Mouse (Mus musculus) kidney, adult 18-20 months (tissue): ENCODE data around the gene Sft2d2.
A peak's percentile ranks its signal among the peaks of the same experiment; 100 is the strongest.

Source experiments
- DNase-seq: peaks from one replicate; pipeline ENCODE4 v3.0.0; 2021

Sft2d2 gene

DNA sequence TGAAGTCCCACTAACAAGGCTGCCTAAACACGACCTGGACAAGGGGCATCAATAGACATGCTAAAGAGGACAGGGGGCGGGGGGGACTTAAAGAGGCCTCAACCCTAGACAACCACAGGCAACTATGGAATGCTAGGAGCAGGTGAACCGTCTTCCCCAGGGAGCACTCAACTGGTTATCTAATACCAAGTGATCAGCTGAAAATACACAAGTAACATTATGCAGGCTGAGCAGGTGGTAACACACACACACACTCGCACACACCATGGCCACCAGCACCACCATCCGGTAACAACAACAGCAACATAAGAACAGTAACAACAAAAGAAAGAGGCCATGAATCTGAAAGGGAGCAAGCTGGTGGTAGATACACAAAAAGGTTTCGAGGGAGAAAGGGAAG lies 4.2 kb downstream of the Sft2d2 start:
- no peak for DNase-seq

DNA sequence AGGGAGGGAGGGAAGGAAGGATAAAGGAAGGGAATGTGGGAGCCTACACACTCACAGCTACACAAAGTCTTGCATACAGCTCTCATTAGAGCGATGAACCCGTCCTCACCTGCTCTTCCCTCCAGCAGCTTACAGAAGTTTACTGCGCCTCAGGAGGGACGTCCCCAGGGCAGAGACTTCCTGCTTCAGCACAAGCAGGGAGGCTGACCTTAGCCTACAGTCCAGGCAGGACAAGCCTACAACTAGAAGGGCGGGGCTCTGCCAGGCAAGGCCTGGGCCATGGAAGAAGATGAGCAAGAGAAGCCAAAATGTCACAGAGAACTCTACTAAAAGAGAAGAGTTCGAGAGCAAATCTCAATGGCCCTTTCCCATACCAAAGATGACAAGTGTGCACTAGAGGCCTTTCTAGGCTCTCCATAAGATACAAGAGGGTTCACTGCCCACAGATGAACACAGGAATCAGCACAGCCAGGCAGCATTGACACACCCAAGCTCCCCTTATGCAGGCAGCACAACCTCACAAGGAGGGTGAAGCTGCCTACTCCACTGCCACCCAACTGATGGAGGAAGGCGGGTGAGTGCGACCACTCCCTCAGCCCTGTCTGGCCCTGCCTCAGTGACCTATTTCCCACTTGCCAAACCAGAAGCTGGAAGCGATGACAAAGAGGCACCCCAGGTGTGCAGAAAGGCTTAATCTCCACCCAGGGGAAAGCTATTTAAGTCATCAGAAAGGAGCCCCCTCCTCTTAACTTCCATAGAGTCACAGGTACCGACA lies 5.2 kb downstream of the Sft2d2 start:
- no peak for DNase-seq

DNA sequence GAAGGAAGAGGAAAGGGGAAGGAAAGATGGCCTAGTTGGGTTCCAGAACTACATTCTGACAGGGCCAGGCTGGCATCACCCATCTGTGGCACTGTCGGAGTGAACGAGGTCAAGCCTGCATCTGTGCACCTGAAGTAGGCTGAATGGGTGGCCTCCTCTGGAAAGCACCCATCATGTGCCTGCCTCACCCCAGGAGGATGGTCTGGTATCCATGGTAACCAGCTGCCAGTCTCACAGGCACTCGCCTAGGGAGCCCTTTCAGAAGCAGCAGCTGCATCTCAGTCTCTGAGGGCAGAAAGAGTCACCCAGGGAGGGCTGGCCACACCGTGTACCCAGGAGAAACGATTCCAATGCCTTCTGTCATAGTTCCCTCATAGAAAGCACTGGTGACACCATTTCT lies 6.9 kb downstream of the Sft2d2 start:
- DNase-seq: no peak

DNA sequence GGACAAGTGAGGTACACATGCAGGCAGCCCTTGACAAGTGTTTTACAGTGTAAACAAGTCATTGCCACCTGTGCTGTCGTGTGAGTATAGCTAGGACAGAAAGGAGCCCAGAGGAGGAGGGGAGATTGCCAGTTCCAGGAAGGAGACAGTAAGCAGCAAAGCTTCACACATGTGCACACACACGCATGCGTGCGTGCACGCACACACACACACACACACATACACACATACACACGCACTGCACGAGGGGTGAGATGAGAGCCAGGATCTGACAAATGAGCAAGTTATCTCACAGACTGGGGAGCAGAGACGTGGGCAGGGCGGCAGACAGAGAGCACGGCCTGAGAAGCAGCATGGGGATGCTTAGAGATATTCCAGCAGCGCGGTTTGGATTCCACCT lies 7.7 kb downstream of the Sft2d2 start:
- DNase-seq: no peak

DNA sequence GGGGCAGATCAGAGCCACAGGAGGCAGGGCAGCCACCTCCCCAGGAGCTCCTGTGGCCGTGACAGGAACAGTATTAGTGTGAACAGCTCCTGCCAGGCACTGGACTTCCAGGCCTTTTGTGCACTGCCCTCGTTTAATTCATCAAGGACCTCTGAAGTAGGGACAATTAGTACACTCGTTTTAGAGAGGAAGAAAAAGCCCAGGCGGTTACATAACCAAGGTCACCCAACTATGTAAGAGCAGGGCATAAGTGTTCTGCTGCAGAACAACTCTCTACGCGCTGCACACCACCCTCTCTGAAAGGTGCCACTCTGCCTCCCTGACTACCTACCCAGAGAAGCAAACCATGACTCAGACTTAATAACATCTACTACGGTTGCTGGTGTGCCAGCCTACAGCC lies 9.1 kb downstream of the Sft2d2 start:
- DNase-seq: no peak

DNA sequence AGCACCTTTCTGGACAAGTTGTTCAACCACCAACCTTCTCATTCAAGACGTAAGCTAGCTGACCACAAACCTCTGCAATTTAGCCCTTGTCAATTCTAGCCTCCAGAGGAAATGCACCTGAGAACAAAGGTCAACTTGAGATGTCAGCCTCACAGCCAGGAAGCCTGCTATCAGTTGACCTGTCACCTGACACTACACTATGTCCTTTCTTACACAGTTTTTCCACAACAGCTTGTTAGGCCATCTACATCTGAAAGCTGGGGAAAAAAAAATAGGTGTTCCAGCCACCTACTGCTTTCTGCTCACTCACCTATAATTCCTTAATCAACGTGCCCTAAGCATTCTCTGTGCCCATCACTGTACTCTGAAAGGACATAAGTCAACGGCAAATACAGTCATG lies 10.1 kb downstream of the Sft2d2 start:
- DNase-seq: no peak

DNA sequence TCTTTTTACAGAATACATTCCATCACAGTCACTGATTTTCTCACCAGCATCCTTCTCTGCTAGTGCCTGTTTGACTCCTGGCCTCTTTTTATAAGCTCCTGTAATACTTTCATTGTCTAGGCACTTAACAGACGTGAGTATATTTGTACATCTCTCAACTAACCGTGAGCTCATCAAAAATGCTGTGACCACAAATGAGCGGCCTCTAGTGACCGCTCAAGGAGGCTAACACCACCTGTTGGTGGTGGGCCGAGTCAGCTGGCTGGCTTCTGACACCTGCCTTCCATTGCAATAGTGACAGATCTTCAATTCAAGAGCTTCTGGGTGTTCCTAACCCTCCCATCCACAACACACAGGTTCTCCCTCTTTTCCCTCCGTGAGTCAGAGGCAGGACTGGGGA lies 10.8 kb downstream of the Sft2d2 start:
- no peak for DNase-seq

DNA sequence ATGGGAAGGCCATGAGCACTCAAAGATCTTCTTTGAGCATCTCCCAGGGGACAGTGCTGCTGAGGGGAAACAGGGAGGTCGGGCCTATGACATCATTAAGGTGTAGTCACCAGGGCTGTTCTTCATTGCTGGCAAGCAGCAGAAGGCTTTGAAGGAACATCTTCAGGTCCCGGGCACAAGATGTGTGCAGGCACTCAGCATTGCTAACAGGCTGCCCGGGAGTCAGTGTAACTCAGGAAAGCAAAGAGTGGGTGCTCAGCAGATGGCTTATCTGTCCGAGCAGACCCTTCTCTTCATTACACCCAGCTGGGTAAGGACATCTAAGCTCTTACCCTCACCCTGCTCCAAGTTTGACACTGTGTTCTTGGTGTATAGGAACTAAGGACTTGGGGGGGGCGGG lies 14.9 kb downstream of the Sft2d2 start:
- no peak for DNase-seq

DNA sequence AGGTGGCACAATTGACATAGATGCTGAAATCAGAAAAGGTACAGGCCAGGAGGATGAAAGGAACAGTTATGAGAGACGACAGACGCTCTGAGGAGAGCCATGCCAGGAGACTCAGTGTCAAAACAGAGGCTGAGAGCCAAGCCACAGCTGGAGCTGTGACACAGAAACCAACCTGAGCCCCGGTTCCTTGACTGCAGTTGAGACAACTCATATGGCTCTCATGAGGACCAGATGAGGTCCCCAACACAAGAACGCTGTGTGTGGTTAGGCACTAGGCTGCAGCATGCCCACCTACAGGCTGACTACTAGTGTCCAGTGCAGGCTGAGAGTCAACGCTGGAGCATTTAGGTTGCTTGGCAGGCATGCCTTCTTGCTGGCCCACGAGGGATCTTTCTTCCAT lies 16.2 kb downstream of the Sft2d2 start:
- no peak for DNase-seq

DNA sequence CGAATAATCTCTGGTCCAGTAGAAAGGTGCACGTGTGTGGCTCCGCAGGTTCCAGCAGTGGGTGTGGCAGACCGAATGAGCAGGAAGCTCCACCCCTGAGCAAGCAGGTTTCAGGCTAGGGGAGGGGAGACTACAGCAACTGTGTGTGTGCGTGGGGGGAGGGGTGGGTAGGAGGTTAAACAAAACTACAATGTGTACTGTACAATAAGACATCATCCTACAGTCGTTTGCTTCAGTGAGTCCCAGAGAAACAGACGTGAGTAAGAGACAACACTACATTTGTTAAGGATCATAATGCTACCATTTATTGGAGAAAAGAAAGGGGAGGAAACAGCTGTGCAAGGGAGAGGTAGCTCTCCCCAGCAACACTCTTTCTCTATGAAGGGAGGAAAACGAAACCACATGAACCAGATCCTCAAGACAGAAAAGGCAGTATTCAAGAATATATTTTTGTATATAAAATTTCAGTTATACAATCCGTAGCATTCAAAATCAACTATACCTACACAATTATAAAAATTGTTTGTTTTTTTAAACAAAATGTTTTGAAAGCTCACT lies 20.1 kb downstream of the Sft2d2 start:
- DNase-seq: no peak

DNA sequence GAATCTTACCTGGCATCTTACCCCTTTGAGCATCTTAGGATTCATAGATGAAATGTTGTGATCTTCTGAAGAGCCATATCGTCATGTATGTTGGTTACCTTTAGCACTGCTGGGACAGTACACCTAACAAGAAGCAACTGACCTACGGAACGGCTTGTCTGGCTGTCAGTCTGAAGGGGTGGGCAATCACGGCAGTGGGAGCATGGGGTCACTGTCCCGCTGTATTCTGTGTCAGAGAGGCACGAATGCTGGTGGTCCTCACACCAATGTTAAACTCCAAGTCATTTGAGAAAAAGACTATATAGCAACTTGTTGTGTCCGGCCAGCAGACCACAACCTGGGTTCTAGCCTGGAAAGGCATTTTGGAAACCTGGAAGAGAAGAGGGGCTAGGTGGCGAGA lies 23.0 kb downstream of the Sft2d2 start:
- DNase-seq: no peak

DNA sequence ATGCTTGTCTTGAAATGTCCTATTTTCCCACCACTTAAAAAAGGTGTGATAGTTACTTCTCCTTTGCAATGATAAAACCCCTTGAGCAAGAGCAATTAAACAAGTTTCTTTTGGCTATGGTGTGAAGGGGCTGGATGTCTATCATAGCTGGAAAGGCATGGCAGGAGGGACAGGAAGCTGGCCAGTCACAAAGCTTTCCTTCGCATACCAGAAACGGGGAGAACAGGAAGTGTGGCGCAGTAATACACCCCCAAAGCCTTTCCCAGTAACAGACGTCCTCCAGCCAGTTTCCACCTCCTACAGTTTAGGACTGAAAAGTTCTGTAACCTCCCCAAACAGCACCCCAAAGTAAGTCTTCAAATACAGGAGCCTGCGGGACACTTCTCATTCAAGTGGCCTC lies 24.1 kb downstream of the Sft2d2 start:
- no peak for DNase-seq

DNA sequence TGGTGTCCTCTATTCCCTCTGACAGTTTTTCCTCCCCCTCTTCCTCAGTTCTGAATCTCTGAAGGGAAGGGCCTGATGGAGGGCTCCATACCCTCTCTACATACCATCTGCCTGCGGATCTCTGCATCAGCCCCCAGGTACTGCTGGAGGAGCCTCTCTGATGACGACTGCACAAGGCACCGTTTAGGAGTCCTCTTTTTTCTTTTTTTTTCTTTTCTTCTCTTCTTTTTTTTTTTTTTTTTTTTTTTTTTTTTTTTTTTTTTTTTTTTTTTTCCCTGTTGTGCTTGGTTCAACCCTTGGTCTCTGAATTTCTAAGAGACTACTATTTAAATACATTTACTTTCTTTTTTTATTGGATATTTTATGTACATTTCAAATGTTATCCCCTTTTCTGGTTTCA lies 24.8 kb downstream of the Sft2d2 start:
- no peak for DNase-seq

DNA sequence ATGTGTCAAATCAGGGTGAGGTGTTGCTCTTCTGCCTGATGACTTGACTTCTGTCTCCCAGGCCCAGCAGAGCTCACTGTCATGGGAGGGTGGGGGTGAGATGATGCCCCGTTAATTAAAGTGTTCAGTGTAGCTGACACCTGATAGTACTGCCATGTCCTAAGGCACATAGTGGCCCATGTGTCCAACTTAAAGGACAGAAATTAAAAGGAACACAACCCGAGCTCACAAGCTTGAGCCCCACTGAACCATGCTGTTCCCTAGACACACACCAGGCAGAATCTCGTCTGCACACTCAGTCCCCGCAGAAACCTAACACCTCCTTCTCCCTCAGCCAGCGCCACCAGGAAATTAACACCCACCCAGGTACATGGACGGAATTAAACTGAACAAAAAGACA lies 29.3 kb downstream of the Sft2d2 start:
- no peak for DNase-seq

DNA sequence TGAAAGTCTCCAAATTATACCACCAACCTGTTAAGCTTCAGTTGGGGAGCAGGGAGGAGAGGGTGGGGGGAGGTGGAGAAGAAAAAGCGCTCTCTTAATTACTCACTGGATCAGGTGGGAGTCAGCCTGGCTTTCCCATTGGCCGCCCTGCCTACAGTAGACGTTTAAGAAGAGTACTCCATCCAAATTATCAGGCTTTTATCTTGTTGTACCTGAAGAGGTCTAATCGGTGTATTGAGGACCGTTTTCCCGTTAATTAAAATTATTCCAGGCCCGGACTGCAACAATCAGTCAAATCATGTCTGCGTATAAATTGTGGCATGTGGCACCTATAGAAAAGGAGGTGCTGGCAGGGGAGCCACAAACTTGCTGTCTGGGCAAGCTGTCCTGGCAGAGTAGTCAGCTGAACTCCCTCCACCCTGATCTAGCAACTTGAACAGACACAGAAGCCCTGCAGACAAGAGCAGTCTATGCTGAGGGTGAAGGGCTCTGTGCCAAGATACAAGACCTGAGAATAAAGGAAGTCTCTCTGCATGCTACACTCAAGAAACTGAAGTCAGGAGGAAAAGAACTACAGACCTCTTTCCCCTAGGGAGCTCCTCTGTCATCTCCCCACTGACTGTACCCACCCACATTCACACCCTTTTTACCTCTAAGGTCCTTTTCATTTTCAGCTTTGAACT lies 33.4 kb downstream of the Sft2d2 start, which contains the start of gene Tbx19:
Gene Tbx19 (minus strand): TSS at position 51 of the 683 bp plus-strand sequence.
- no peak for DNase-seq

DNA sequence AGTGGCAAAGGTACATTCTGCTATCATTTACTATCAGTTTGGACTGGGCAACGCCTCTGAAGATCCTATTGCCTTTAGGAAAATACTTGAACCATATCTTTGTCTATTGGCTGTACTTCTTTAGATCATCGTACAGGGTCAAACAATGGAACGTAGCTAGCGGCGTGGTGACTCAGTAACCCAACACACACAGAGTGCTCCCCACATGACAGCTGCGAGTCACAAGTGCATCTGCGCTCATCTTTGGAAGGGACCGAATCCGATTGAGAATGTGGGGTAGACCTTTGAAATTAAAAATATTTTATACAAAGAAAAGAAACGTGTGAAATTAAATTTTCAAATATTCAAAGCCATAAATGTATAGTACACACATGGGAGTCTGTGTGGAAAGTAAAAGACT lies 35.4 kb downstream of the Sft2d2 start:
- no peak for DNase-seq

DNA sequence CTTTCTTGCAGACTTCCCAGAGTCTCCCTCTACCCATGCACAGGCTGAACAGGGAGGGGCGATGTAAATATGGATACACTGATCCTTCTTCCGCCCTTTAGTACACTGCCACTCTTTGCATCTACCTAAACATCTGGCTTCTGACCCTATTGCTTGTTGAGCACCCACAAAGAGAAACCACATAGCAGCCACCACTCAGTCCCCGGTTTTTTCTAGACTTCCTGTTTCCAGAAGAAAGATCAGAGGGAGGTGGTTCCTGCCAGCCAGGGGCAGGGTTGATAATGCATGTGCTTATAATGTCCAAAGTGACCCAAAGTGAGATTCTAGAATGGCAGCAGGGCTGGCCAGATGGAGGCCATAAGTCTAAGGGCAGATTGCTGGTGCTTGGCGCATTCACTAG lies 40.1 kb downstream of the Sft2d2 start:
- no peak for DNase-seq

DNA sequence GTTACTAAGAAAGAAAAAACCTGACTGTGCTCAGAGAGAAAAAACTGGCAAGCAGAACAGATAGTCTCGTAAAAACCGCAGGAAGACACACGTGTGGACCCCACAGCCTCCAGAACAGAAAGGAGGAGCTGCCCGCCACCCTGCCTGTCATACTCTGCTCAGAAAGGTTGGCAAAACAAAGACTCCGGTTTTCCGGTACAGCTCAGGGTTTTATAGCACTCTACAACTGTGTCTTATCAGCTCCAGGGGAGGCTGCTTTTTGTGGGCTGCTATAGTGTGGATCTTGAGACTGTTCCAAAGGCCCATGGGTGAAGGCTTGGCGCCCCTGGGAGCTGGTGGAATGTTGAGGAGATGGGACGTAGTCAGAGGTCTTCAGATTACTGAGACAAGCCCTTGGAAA lies 43.0 kb downstream of the Sft2d2 start:
- DNase-seq: no peak

DNA sequence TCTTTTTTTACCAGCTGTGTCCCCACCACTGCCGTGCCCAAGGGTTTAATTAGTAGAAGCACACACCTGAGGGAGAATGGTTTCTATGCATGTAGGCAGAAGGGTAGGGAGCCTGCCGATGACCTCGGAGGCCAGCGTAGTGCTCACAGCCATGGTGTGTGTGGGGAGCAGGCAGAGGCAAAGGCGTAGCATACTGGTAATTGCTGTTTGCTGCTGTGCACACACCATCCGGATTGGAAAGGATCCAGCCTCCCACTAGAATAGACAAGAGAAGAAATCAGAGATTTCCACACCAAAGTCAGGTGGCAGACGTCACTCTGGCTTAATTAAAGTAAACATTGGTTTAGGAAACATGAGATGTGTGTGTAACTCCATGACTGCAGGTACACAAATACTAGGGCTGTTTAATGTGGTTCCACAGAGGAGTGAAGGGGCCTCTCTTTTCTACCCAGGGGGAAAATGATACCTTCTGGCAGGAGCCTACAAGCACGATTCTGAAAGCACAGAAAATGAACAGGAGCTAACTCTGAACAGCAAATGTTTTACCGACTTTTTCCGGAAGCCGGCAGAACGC lies 51.8 kb downstream of the Sft2d2 start:
- no peak for DNase-seq

DNA sequence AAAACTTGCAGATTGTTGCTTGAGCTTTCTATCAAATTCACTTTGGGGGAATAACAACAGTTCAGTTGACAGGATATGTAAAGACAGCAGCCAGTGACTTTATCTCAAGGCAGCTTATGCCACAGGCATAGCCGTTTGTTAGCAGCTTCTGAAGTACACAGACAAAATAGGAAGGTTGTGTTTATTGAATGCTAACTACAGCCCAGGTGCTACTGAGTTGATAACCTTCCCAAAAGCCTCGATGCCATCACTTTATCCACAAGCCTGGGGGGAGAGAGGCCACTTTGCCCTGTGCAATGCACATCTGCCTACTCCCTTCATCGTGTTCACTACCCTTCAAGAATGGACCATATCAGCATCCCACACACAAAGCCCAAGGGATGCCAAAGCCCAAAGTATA lies 54.0 kb downstream of the Sft2d2 start:
- no peak for DNase-seq

DNA sequence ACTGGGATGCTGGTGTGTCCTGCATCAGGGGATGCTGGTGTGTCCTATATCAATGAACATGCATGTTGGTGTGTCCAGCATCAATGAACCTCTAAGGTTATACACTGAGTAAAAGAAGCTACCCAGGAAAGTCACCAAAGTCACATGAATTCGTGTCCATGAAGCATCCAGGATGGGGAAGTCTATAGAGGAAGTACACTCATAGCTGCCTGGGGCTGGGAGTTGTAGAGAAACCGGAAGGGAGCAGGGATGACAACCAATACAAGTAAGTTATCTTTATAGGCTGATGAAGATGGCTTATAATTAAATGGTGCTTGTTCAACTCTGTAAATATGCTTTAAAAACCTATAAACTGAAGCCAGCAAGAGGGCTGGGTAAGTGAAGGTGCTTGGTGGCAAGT lies 60.4 kb downstream of the Sft2d2 start:
- no peak for DNase-seq

DNA sequence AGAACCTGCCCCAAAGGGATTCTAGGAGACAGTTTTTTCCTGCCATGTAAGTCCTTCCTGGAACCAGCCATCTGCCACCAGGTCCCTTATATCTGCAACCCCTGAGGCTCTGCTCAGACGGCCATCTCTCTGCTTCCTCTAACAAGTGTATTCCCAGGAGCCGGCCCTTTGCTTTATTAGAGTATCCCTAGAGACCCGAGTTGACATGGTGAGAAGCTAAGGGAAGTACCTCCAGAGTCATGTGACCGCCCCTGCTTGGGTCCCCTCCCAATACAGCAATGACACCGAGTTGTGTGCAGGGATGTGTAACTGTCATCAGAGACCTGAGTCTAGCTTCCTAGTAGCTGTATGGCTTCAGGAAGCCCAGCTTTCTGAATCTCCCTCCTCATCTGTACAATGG lies 61.0 kb downstream of the Sft2d2 start:
- DNase-seq: no peak

DNA sequence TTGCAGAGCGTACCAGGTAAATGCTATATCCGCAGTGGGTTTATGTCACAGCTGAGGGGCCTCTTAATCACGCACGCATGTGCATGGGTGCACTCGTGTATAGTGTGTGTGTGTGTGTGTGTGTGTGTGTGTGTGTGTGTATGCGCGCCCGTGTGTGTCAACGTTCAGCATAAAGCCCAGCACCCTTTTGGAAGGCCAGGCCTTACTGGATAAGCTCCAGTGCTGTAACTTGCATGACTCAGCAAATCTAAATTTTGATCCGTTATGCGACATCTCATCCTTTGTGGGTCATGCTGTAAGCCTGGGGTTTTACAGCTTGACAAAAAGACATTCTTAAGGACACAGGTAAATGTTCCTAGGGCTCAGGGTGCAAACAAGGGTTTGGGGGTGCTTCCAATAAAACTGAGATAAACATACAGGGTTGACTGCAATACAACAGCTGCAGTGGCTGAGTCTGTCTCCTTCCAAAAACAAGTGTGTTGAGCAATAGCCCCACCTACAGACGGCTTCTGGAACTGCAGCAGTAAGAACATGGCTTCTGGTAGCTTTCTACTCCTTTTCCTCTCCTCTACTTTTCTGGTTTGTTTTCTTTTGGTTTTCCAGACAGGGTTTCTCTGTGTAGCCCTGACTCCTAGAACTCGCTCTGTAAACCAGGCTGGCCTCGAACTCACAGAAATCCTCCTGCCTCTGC lies 61.9 kb downstream of the Sft2d2 start:
- peak; percentile 87 for DNase-seq

DNA sequence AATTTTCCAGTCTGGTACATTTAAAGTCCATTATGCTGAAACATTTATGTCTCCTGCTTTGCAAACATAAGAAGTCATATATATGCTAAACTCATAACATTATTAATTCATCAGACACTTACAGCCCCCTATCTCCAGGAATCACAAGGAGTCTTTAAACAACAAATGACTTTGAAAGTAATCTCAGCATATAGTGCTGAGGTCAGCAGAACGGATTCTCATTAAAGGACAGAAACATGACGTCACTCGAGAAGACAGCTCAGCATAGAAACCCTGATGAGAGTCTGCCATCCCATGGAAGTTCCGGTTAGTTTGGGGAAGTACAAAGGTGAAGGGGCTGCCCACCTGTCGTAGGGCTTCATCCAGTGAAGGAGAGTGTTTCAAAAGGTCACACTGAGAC lies 64.7 kb downstream of the Sft2d2 start:
- DNase-seq: no peak
